Mouse (Mus musculus) kidney, embryonic 14.5 days (tissue): ENCODE data around the gene Pigq. TPM values are rescaled to one million over a fixed set of nuclear protein-coding genes. Genes with fewer than 3 reads are reported as not detected.

ENCODE experiments used
- ATAC-seq: fragments of 200-750 bp; cut with Nextera tagmentation; 2 replicates; pipeline ENCODE4 v1.8.0; 2017; ENCODE audit warnings: moderate number of reproducible peaks, mild to moderate bottlenecking, moderate TSS enrichment, moderate library complexity; ENCODE audit not compliant: low FRiP score, low TSS enrichment
- H3K27ac ChIP-seq: fragments of 300-500 bp; sonication (generic); 2 replicates; pipeline ENCODE4 v1.5.1; 2014; ENCODE audit warnings: low read depth, mild to moderate bottlenecking, low read length, moderate library complexity, mixed read lengths
- H3K27me3 ChIP-seq: fragments of 300-500 bp; sonication (generic); 2 replicates; pipeline ENCODE4 v1.6.1; 2014; ENCODE audit warnings: mild to moderate bottlenecking, low read length; ENCODE audit not compliant: control insufficient read depth, insufficient read depth
- H3K36me3 ChIP-seq: fragments of 300-500 bp; sonication (generic); 2 replicates; pipeline ENCODE4 v1.6.1; 2014; ENCODE audit warnings: low read length, mixed read lengths; ENCODE audit not compliant: control insufficient read depth, insufficient read depth
- H3K4me1 ChIP-seq: fragments of 300-500 bp; sonication (generic); 2 replicates; pipeline ENCODE4 v1.6.1; 2014; ENCODE audit warnings: low read length, mixed read lengths; ENCODE audit not compliant: control insufficient read depth, insufficient read depth
- H3K4me2 ChIP-seq: fragments of 300-500 bp; sonication (generic); replicated peaks from 2 replicates; pipeline ENCODE4 v1.6.1; 2014; ENCODE audit warnings: low read depth, mild to moderate bottlenecking, low read length
- H3K4me3 ChIP-seq: fragments of 300-500 bp; sonication (generic); 2 replicates; pipeline ENCODE4 v1.5.1; 2014; ENCODE audit warnings: mild to moderate bottlenecking, low read length
- H3K9ac ChIP-seq: fragments of 300-500 bp; sonication (generic); 2 replicates; pipeline ENCODE4 v1.6.1; 2014; ENCODE audit warnings: low read depth, mild to moderate bottlenecking, low read length, moderate library complexity
- H3K9me3 ChIP-seq: fragments of 300-500 bp; sonication (generic); 2 replicates; pipeline ENCODE4 v1.6.1; 2016; ENCODE audit warnings: low read length; ENCODE audit not compliant: control insufficient read depth
- WGBS: fragments of 180-500 bp; shearing (Covaris S2); extraction: QIAGEN DNeasy Blood & Tissue Kit; methylation state at CpG from one replicate; pipeline ENCODE4 v1.1.7; 2014; 5-methylcytosine and 5-hydroxymethylcytosine counted together
- polyA plus RNA-seq: library from polyadenylated mRNA; unstranded; fragments of >200 nt; fragmentation: Nextera tagmentation; extraction: Ambion mirVana; gene quantifications from 2 replicates; pipeline ENCODE4 v1.2.1, GENCODE M21; 2014

Gene Pigq
- polyA plus RNA-seq, 1 experiment from 2014 or later = 77.2 TPM

DNA sequence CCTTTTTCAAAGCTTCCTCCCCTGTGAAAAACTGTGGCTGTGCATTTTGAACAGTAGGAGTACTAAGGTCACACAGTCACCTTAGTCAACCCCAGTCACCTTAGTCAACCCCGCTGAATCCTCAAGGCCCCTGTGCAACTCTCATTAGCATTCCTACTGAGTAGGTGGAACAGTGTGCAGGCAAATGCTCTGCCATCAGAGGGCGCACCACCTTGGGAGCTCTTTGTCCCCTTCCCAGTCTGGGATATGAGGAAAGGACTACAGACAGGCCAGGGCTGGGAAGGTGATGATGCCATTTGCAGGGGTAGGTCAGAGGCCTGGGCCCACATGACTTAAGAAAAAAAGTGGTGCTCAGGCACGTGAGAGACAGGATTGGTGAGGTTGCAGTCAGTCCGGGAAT lies 65.5 kb downstream of the Pigq start:
- Histone ChIP-seq H3K27ac (no peak overlapping the region), H3K4me3 (no peak overlapping the region), H3K4me2 (no peak overlapping the region), H3K4me1 (peaks cover 29% of the 10 kb centered on the region), H3K9ac (no peak overlapping the region), H3K27me3 (no peaks in the 10 kb centered on the region), H3K36me3 (peaks cover 40% of the 10 kb centered on the region), H3K9me3 (no peaks in the 10 kb centered on the region)
- ATAC-seq = no peak
- WGBS = 54% methylated on average over 4 of the region's 4 CpGs

- Histone ChIP-seq H3K4me1 (peaks cover 33% of the 10 kb centered on the region), H3K36me3 (peaks cover 36% of the 10 kb centered on the region)
- WGBS = 87% methylated on average over 19 of the region's 19 CpGs
These were observed 66.0 kb downstream of the Pigq start for GRCm38 (mm10) chr17:25878611-25879180.

GRCm38 (mm10) chr17:25877741-25878610 lies 66.8 kb downstream of the Pigq start:
- H3K4me3 ChIP-seq = no peak overlapping the region
- H3K27ac ChIP-seq = no peak overlapping the region
- peaks cover 33% of the 10 kb centered on the region for H3K4me1 ChIP-seq
- ATAC-seq = no peak
- no peak overlapping the region for H3K4me2 ChIP-seq
- 93% methylated on average over 32 of the region's 32 CpGs for WGBS
- H3K9ac ChIP-seq = no peak overlapping the region
- H3K36me3 ChIP-seq = peaks cover 29% of the 10 kb centered on the region
- H3K9me3 ChIP-seq = no peaks in the 10 kb centered on the region
- no peaks in the 10 kb centered on the region for H3K27me3 ChIP-seq

More at GRCm38 (mm10) chr17:25878611-25879180, 66.0 kb downstream of the Pigq start:
- no peak overlapping the region for H3K4me3 ChIP-seq
- no peak for ATAC-seq
- no peaks in the 10 kb centered on the region for H3K9me3 ChIP-seq
- H3K9ac ChIP-seq = no peak overlapping the region
- no peaks in the 10 kb centered on the region for H3K27me3 ChIP-seq
- no peak overlapping the region for H3K4me2 ChIP-seq
- H3K27ac ChIP-seq = no peak overlapping the region

GRCm38 (mm10) chr17:25877025-25877424 lies 67.7 kb downstream of the Pigq start:
- Histone ChIP-seq H3K9me3 (no peaks in the 10 kb centered on the region), H3K27ac (no peak overlapping the region), H3K36me3 (peaks cover 20% of the 10 kb centered on the region), H3K27me3 (no peaks in the 10 kb centered on the region), H3K4me3 (no peak overlapping the region), H3K4me2 (no peak overlapping the region), H3K9ac (no peak overlapping the region), H3K4me1 (peaks cover 33% of the 10 kb centered on the region)
- no peak for ATAC-seq
- 95% methylated on average over 3 of the region's 3 CpGs for WGBS

Other genes with a start within 250 kb of the Pigq start
- 0.50 and 1.5 TPM in 2 replicates for gene Gng13, start 227.8 kb downstream of the Pigq start, polyA plus RNA-seq
- 17.3 and 26.0 TPM in 2 replicates for gene Chtf18, start 217.5 kb downstream of the Pigq start, polyA plus RNA-seq
- 21.6 and 22.1 TPM in 2 replicates for gene Rpusd1, start 217.3 kb downstream of the Pigq start, polyA plus RNA-seq
- gene Mslnl, start 208.9 kb downstream of the Pigq start, polyA plus RNA-seq = not detected in 2 replicates
- gene Msln, start 190.6 kb downstream of the Pigq start, polyA plus RNA-seq = 2.6 and 3.3 TPM in 2 replicates
- gene Narfl, start 171.2 kb downstream of the Pigq start, polyA plus RNA-seq = 25.3 and 27.3 TPM in 2 replicates
- 75.4 and 75.6 TPM in 2 replicates for gene Haghl, start 159.3 kb downstream of the Pigq start, polyA plus RNA-seq
- 0.32 and 0.41 TPM in 2 replicates for gene Ccdc78, start 158.4 kb downstream of the Pigq start, polyA plus RNA-seq
- 90.2 and 111 TPM in 2 replicates for gene Fam173a, start 152.0 kb downstream of the Pigq start, polyA plus RNA-seq
- not detected in 2 replicates for gene AC134908.4, start 149.3 kb downstream of the Pigq start, polyA plus RNA-seq
- 8.2 and 28.6 TPM in 2 replicates for gene Metrn, start 147.8 kb downstream of the Pigq start, polyA plus RNA-seq
- 1.1 and 1.3 TPM in 2 replicates for gene Fbxl16, start 135.9 kb downstream of the Pigq start, polyA plus RNA-seq
- gene Wdr24, start 121.3 kb downstream of the Pigq start, polyA plus RNA-seq = 21.4 and 32.0 TPM in 2 replicates
- 45.7 and 47.0 TPM in 2 replicates for gene Jmjd8, start 116.1 kb downstream of the Pigq start, polyA plus RNA-seq
- gene Stub1, start 111.5 kb downstream of the Pigq start, polyA plus RNA-seq = 350 and 425 TPM in 2 replicates
- gene Rhbdl1, start 107.6 kb downstream of the Pigq start, polyA plus RNA-seq = 2.0 and 2.5 TPM in 2 replicates
- gene Gm20683, start 103.2 kb downstream of the Pigq start, polyA plus RNA-seq = 1.7 and 2.6 TPM in 2 replicates
- gene Rhot2, start 100.1 kb downstream of the Pigq start, polyA plus RNA-seq = 13.0 and 21.7 TPM in 2 replicates
- 21.4 and 27.5 TPM in 2 replicates for gene Wdr90, start 83.4 kb downstream of the Pigq start, polyA plus RNA-seq
- 40.0 and 41.4 TPM in 2 replicates for gene Mcrip2, start 76.2 kb downstream of the Pigq start, polyA plus RNA-seq
- gene Mettl26, start 69.9 kb downstream of the Pigq start, polyA plus RNA-seq = 83.9 and 85.3 TPM in 2 replicates
- gene Wfikkn1, start 64.1 kb downstream of the Pigq start, polyA plus RNA-seq = 0.99 and 1.2 TPM in 2 replicates
- 17.2 and 20.4 TPM in 2 replicates for gene Rab40c, start 25.2 kb downstream of the Pigq start, polyA plus RNA-seq
- 0.28 and 0.43 TPM in 2 replicates for gene Nhlrc4, start within 50 bp of the Pigq start, polyA plus RNA-seq
- gene A930017K11Rik, start 7.6 kb upstream of the Pigq start, polyA plus RNA-seq = 2.8 and 4.4 TPM in 2 replicates
- gene Capn15, start 40.9 kb upstream of the Pigq start, polyA plus RNA-seq = 27.1 and 35.3 TPM in 2 replicates
- 15.0 and 24.2 TPM in 2 replicates for gene Rab11fip3, start 124.6 kb upstream of the Pigq start, polyA plus RNA-seq
- 24.6 and 35.1 TPM in 2 replicates for gene Decr2, start 145.4 kb upstream of the Pigq start, polyA plus RNA-seq
- gene Nme4, start 150.7 kb upstream of the Pigq start, polyA plus RNA-seq = 107 and 146 TPM in 2 replicates
- gene Tmem8, start 168.4 kb upstream of the Pigq start, polyA plus RNA-seq = 2.5 and 2.6 TPM in 2 replicates
- 225 and 241 TPM in 2 replicates for gene Mrpl28, start 178.6 kb upstream of the Pigq start, polyA plus RNA-seq
- 8.9 and 10.2 TPM in 2 replicates for gene Axin1, start 193.8 kb upstream of the Pigq start, polyA plus RNA-seq